Mouse (Mus musculus): Measurements from ENCODE around the gene Ctsw. TPM values are rescaled to one million over a fixed set of nuclear protein-coding genes. Genes with fewer than 3 reads are reported as not detected.

Gene Ctsw
- polyA plus RNA-seq, 1 experiment, result 2.2 TPM

DNA sequence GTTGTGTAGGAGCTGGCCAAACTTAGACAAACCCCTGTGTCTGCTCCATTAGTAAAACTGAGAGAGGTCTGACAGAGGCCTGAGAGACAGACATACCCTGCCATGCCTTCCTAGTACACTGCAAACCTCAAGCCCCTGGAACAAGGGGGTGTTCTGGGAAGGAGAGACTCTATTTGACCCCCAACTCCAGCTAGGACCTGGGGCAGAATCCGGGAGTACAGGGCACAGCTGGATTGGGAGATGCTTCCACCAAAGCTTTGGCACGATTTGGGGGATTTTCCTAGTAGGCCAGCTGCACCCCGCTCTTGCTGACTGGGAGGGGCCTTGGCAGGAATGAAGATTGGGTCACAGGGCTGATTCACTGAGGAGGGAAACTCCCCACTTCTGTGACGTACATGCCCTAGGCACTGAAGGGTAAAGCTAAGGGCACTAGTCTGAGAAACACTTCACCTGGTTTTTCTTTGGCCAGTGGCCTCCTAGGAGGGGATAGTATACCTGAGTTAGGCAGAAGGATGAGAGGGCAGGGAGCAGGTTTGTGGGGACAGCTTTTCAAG is 36.3 kb downstream of the Ctsw start:
- no peak for DNase-seq (ENCODE audit: low read depth)

DNA sequence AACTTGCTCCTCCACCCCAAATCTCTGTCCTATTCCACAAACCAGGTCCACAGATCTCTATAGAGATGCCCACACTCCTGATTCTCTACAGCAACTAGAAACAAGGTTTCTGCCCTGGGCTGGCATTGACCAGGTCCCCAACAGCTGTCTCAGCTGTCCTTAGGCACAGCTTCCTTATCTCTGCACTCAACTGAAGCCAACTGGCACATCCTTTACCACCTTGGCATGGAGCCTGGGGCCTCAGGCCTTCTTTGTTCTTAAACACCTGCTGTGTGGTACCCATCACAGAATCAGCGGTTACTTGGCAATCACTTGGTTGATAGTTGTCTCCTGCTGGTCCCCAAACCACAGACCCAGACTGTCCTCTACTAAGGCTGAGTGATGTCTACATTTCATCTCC is 37.9 kb downstream of the Ctsw start:
- DNase-seq (ENCODE audit: low read depth), result no peak

GRCm38 (mm10) chr19:5429806-5430205 is 38.5 kb downstream of the Ctsw start:
- DNase-seq (ENCODE audit: low read depth), result no peak

- no peak for DNase-seq (ENCODE audit: low read depth)
These were observed 39.1 kb downstream of the Ctsw start for GRCm38 (mm10) chr19:5429219-5429618.

- no peak for DNase-seq (ENCODE audit: low read depth)
These were observed 40.2 kb downstream of the Ctsw start for GRCm38 (mm10) chr19:5428083-5428482.

DNA sequence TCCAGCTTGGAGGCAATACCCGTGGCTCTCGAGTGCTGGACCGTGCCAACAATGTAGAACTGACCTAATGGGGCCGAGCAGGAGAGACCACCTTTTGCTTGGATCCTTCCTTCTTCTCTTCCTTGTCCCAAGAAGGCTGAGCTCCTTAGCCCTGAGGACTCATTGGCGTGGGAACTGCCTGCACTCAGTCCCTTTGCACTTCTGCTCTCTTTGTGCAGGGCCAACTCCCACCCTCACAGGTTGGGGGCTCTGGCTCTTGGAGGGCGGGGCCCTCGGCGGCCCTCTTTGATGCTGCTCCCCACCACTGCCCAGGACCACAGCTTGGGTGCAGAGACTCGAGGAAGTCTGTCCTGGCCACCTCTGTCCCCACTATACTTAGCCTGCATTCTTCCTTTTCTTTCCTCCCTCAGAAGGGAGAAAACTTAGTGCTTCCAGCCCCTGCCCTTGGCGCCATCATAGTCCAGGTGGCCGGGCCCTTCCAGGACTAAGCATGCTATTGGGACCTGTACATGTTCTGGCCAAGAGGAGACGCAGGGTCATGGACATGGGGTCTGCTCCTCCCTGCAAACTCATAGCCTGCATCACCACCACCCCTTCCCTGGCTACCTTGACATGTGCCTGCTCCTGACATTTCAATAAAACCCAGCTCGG is 41.5 kb downstream of the Ctsw start:
- DNase-seq (ENCODE audit: low read depth), result no peak

GRCm38 (mm10) chr19:5425906-5426565 is 42.3 kb downstream of the Ctsw start:
- no peak for DNase-seq (ENCODE audit: low read depth)

DNA sequence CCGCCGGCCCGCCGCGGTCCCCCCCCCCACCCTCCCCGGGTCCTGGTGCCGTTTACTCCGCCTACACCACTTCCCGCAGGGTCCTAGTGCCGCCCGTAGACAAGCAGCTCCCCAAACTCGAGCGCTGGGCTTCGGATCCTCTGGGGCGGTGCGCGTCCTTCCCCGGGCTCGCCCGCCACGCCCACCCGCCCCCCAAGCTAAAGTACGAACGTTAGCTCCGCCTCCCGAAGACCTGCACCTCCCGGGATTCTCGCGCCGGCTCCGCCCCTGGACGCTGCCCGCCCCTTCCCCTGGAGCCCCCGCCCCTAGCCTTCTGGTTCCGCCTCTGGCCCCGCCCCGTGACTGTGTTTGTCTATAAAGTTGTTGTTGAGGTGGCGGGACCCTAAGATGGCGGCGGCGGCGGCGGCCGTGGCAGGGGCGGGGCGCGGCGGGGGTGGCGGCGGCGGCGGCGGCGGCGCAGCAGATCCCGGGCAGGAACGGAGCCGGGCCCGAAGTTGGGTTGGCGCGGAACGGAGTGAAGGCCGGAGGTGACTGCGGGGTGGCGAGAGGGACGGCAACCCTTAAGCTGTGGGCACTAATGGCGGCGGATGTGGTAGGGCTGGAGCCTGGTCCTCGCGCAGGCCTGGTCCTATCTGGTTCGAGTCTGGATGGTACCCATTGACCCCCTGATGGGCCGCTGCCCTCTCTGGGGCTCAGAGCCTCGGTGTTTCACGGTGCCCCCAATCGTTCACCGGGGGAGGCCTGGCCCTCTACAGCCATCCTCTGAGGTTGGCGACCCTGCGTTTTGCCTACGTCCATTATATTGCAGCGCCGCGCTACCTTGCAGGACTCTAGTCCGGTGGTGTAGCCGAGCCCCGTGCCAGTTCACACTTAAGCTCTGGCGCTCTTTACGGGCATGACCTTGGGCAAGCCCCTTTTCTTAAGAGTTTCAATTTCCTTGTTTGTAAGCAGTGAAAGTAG is 43.2 kb downstream of the Ctsw start, which contains the start of the genes Drap1 and AI837181:
Drap1 (minus strand) TSS at position 198 of the 960 bp plus-strand sequence.
AI837181 (plus strand) TSS at position 363 of the 960 bp plus-strand sequence.
- no peak for DNase-seq (ENCODE audit: low read depth)

- no peak for DNase-seq (ENCODE audit: low read depth)
These were observed 44.1 kb downstream of the Ctsw start for GRCm38 (mm10) chr19:5424092-5424781.

DNA sequence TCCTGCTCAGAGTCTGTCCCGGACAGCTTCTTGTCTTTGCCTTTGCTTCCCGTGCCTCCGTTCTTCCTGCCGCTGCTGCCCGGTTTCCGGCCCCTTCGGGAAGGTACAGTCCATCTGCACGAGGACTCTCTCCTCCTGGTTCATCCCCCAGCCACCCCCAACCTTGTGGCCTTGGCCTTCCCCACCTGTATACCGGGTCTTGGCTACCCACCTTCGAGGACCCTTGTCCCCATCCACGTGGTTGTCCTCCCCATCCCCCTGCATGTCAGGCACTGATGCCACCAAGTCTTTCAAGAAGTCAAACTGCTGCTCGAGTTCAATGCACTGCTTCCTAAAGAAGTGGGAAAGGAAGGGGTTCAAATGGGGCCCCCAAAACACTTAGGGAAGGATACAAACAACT is 44.7 kb downstream of the Ctsw start:
- DNase-seq (ENCODE audit: low read depth), result no peak

- no peak for DNase-seq (ENCODE audit: low read depth)
These were observed 45.3 kb downstream of the Ctsw start for GRCm38 (mm10) chr19:5422895-5423443.

DNA sequence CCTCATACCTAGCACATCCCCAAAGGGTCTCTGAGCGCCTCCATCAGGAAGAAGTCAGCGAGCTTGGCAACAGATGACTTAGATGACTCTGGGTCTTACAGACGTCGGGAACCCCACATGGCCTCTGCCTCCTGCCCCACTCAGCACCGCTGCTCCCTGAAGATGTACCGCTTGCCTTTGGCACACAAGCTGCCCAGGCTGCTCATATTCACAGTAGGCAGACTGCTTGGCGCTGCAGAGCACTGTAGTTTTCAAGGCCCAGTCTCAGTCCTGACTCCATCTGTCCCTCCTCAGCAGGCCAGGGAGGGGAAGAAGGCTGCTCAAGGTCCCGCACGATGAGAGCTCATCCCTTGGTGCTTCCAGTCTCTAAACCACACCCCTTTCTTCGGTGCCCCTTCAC is 46.0 kb downstream of the Ctsw start:
- no peak for DNase-seq (ENCODE audit: low read depth)

DNA sequence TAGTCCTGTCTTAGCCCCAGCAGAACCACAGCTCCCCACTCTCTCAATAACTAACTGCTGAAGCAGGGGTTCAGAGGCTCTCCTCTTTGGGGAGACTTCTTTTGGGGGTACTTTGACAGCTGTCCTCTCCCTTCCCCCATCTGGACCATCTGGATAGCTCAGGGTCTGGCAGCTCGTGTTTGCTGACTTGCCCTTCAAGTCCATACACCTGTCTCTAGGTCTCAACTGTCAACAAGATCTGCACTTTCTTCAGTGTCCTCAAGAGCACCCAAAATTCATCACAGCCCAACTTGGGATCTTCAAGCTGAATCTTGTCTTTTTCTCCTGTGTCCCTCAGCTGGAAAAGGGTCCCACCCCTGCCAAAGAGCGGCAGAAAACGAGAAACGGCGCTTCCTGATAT is 46.5 kb downstream of the Ctsw start:
- no peak for DNase-seq (ENCODE audit: low read depth)

GRCm38 (mm10) chr19:5420579-5420978 is 47.7 kb downstream of the Ctsw start:
- no peak for DNase-seq (ENCODE audit: low read depth)

DNA sequence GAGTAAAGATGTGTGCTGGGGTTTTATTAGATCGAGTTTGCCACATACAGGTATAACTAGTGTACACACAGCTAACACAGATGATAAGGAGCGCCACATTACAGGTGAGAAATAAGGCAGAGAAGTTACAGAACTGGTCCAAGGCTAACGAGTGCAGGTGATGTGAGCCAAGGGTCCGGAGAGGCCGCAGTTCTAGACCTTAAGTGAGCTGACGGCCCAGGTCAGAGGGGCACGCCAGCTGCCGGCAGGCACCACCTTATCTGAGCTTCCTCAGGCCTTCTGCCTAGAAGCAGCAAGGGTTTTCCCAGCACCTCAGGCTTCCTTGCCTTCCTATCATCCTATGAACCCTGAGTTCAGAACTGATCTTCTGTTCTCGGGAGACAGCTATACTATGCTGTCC is 48.7 kb downstream of the Ctsw start:
- DNase-seq (ENCODE audit: low read depth), result no peak

- no peak for DNase-seq (ENCODE audit: low read depth)
These were observed 49.4 kb downstream of the Ctsw start for GRCm38 (mm10) chr19:5418750-5419466.
